Mouse (Mus musculus): ENCODE measurements at regions not wholly inside any gene's neighbourhood (a gene's known extent, or its start where the extent isn't known, plus 50 kb on each side); places are given as distances from the start of the nearest gene placed in this dataset.

- TF ChIP-seq EP300 (IDR thresholded peaks at IDR 0.05; ENCODE audit: low read depth) (no peak), CTCF (IDR thresholded peaks at IDR 0.05; ENCODE audit: low read depth) (no peak)
- H3K27ac ChIP-seq (ENCODE audit: low read depth): no peak overlapping the region
- no peak overlapping the region for H3K4me2 ChIP-seq (ENCODE audit: low read depth, low read length)
- no peak for DNase-seq (ENCODE audit: low spot score)
- no peak overlapping the region for H3K9ac ChIP-seq (replicated peaks; ENCODE audit: low read depth, low read length)
- H3K36me3 ChIP-seq (replicated peaks; ENCODE audit: control insufficient read depth, insufficient read depth, low read length): no peaks in the 10 kb centered on the region
- no peak overlapping the region for H3K4me3 ChIP-seq (ENCODE audit: low read depth, low read length)
- H3K4me1 ChIP-seq (ENCODE audit: control insufficient read depth, insufficient read depth): peaks cover 16% of the 10 kb centered on the region
- no peaks in the 10 kb centered on the region for H3K27me3 ChIP-seq (ENCODE audit: control insufficient read depth, insufficient read depth, low read length)
- WGBS: 84% methylated on average over 18 of the region's 18 CpGs
- no peaks in the 10 kb centered on the region for H3K9me3 ChIP-seq (replicated peaks; ENCODE audit: control insufficient read depth, low read length)
- ATAC-seq (ENCODE audit: insufficient read depth, low read depth): no peak
These were observed 193.7 kb upstream of the Lpp start for GRCm38 (mm10) chr16:24199408-24200167.

GRCm38 (mm10) chr16:24198291-24198690 lies 195.0 kb upstream of the Lpp start:
- no peaks in the 10 kb centered on the region for H3K27me3 ChIP-seq (ENCODE audit: control insufficient read depth, insufficient read depth, low read length)
- no peaks in the 10 kb centered on the region for H3K36me3 ChIP-seq (replicated peaks; ENCODE audit: control insufficient read depth, insufficient read depth, low read length)
- no peak for TF ChIP-seq CTCF (IDR thresholded peaks at IDR 0.05; ENCODE audit: low read depth)
- no peak for TF ChIP-seq EP300 (IDR thresholded peaks at IDR 0.05; ENCODE audit: low read depth)
- H3K4me3 ChIP-seq (ENCODE audit: low read depth, low read length): no peak overlapping the region
- peaks cover 20% of the 10 kb centered on the region for H3K4me1 ChIP-seq (ENCODE audit: control insufficient read depth, insufficient read depth)
- ATAC-seq (ENCODE audit: insufficient read depth, low read depth) (no peak), DNase-seq (ENCODE audit: low spot score) (no peak)
- H3K4me2 ChIP-seq (ENCODE audit: low read depth, low read length): no peak overlapping the region
- H3K9me3 ChIP-seq (replicated peaks; ENCODE audit: control insufficient read depth, low read length): no peaks in the 10 kb centered on the region
- no peak overlapping the region for H3K9ac ChIP-seq (replicated peaks; ENCODE audit: low read depth, low read length)
- H3K27ac ChIP-seq (ENCODE audit: low read depth): no peak overlapping the region

- WGBS: 62% methylated on average over 5 of the region's 5 CpGs
- no peak for TF ChIP-seq EP300 (IDR thresholded peaks at IDR 0.05; ENCODE audit: low read depth)
- no peak for TF ChIP-seq CTCF (IDR thresholded peaks at IDR 0.05; ENCODE audit: low read depth)
These were observed 195.7 kb upstream of the Lpp start for GRCm38 (mm10) chr16:24197618-24198017.

GRCm38 (mm10) chr16:24193945-24194344 lies 199.4 kb upstream of the Lpp start:
- no peak for TF ChIP-seq CTCF (IDR thresholded peaks at IDR 0.05; ENCODE audit: low read depth)
- TF ChIP-seq EP300 (IDR thresholded peaks at IDR 0.05; ENCODE audit: low read depth): no peak
- Histone ChIP-seq H3K27me3 (ENCODE audit: control insufficient read depth, insufficient read depth, low read length) (no peaks in the 10 kb centered on the region), H3K4me2 (ENCODE audit: low read depth, low read length) (no peak overlapping the region), H3K4me3 (ENCODE audit: low read depth, low read length) (no peak overlapping the region), H3K27ac (ENCODE audit: low read depth) (no peak overlapping the region), H3K36me3 (replicated peaks; ENCODE audit: control insufficient read depth, insufficient read depth, low read length) (no peaks in the 10 kb centered on the region), H3K9me3 (replicated peaks; ENCODE audit: control insufficient read depth, low read length) (no peaks in the 10 kb centered on the region), H3K9ac (replicated peaks; ENCODE audit: low read depth, low read length) (no peak overlapping the region), H3K4me1 (ENCODE audit: control insufficient read depth, insufficient read depth) (peaks cover 5% of the 10 kb centered on the region; the same call in 1 of the 2 replicates)
- DNase-seq (ENCODE audit: low spot score): peak; percentile 40
- 45% methylated on average over 2 of the region's 2 CpGs for WGBS
- peak; percentile 78 for ATAC-seq (ENCODE audit: insufficient read depth, low read depth)

More at GRCm38 (mm10) chr16:24197618-24198017, 195.7 kb upstream of the Lpp start:
- ATAC-seq (ENCODE audit: insufficient read depth, low read depth): no peak
- no peak for DNase-seq (ENCODE audit: low spot score)
- Histone ChIP-seq H3K4me3 (ENCODE audit: low read depth, low read length) (no peak overlapping the region), H3K9me3 (replicated peaks; ENCODE audit: control insufficient read depth, low read length) (no peaks in the 10 kb centered on the region), H3K27me3 (ENCODE audit: control insufficient read depth, insufficient read depth, low read length) (no peaks in the 10 kb centered on the region), H3K4me2 (ENCODE audit: low read depth, low read length) (no peak overlapping the region), H3K9ac (replicated peaks; ENCODE audit: low read depth, low read length) (no peak overlapping the region), H3K36me3 (replicated peaks; ENCODE audit: control insufficient read depth, insufficient read depth, low read length) (no peaks in the 10 kb centered on the region), H3K4me1 (ENCODE audit: control insufficient read depth, insufficient read depth) (peaks cover 20% of the 10 kb centered on the region), H3K27ac (ENCODE audit: low read depth) (no peak overlapping the region)

GRCm38 (mm10) chr16:24193251-24193873 lies 199.9 kb upstream of the Lpp start:
- ATAC-seq (ENCODE audit: insufficient read depth, low read depth) (no peak; the same call in 1 of the 2 replicates), DNase-seq (ENCODE audit: low spot score) (no peak)
- H3K27me3 ChIP-seq (ENCODE audit: control insufficient read depth, insufficient read depth, low read length): no peaks in the 10 kb centered on the region
- TF ChIP-seq EP300 (IDR thresholded peaks at IDR 0.05; ENCODE audit: low read depth) (no peak), CTCF (IDR thresholded peaks at IDR 0.05; ENCODE audit: low read depth) (no peak)
- no peak overlapping the region for H3K9ac ChIP-seq (replicated peaks; ENCODE audit: low read depth, low read length)
- H3K27ac ChIP-seq (ENCODE audit: low read depth): no peak overlapping the region
- H3K4me1 ChIP-seq (ENCODE audit: control insufficient read depth, insufficient read depth): peaks cover 5% of the 10 kb centered on the region; the same call in 1 of the 2 replicates
- no peaks in the 10 kb centered on the region for H3K36me3 ChIP-seq (replicated peaks; ENCODE audit: control insufficient read depth, insufficient read depth, low read length)
- no peak overlapping the region for H3K4me2 ChIP-seq (ENCODE audit: low read depth, low read length)
- H3K9me3 ChIP-seq (replicated peaks; ENCODE audit: control insufficient read depth, low read length): no peaks in the 10 kb centered on the region
- WGBS: 66% methylated on average over 15 of the region's 15 CpGs
- no peak overlapping the region for H3K4me3 ChIP-seq (ENCODE audit: low read depth, low read length)

Measured in heart, postnatal 0 days (tissue).